Mouse (Mus musculus): ENCODE results near the gene Map4k4.

GRCm38 (mm10) chr1:40027116-40027620 lies 126.5 kb downstream of the Map4k4 start:
- TF ChIP-seq CTCF (IDR thresholded peaks at IDR 0.05; ENCODE audit: low read depth, low read length) (no peak), POLR2A (IDR thresholded peaks at IDR 0.05; ENCODE audit: extremely low read depth, insufficient read depth, low read length) (no peak)
